Mouse (Mus musculus) MEL (cell line): ENCODE data around the gene Polr1e. TPM values are rescaled to one million over a fixed set of nuclear protein-coding genes. Genes with fewer than 3 reads are reported as not detected.

ENCODE experiments used
- DNase-seq: peaks from one replicate; pipeline ENCODE4 v3.0.0; 2011; ENCODE audit warnings: low read depth, low spot score
- H3K27ac ChIP-seq: 2 replicates; pipeline ENCODE4 v1.5.1; 2012; ENCODE audit warnings: low read depth, mild to moderate bottlenecking, control low read depth, low read length, moderate library complexity; ENCODE audit not compliant: control insufficient read depth
- H3K27me3 ChIP-seq, 2 experiments: fragments of 150-350 bp in 1 of 2; sonication (generic) in 1 of 2; 2 replicates each; pipeline ENCODE4 v1.6.1; 2012; ENCODE audit warnings: low read length in 2 of 2, mild to moderate bottlenecking in 2 of 2, improper control_type of control experiment in 1 of 2, moderate library complexity in 1 of 2; ENCODE audit not compliant: insufficient read depth in 2 of 2, control insufficient read depth in 1 of 2
- H3K36me3 ChIP-seq, 2 experiments: 2 replicates each; pipeline ENCODE4 v1.6.1; 2012 to 2014; ENCODE audit warnings: low read length in 2 of 2, improper control_type of control experiment in 1 of 2, inconsistent platforms in 1 of 2, mild to moderate bottlenecking in 1 of 2; ENCODE audit not compliant: insufficient read depth in 2 of 2, control insufficient read depth in 1 of 2
- H3K4me1 ChIP-seq, 2 experiments: fragments of 150-350 bp in 1 of 2; sonication (generic) in 1 of 2; 2 replicates each; pipeline ENCODE4 v1.6.1; 2012; ENCODE audit warnings: low read length in 2 of 2, improper control_type of control experiment in 1 of 2, mild to moderate bottlenecking in 1 of 2; ENCODE audit not compliant: insufficient read depth in 2 of 2, control insufficient read depth in 1 of 2
- H3K4me3 ChIP-seq, 2 experiments: fragments of 150-350 bp in 1 of 2; sonication (generic) in 1 of 2; 2 replicates each; pipeline ENCODE4 v1.5.1; 2012; ENCODE audit warnings: low read depth in 2 of 2, low read length in 2 of 2, mild to moderate bottlenecking in 2 of 2, moderate library complexity in 2 of 2, control low read depth in 1 of 2, improper control_type of control experiment in 1 of 2; ENCODE audit not compliant: control insufficient read depth in 1 of 2, insufficient read depth in 1 of 2
- H3K79me2 ChIP-seq: 2 replicates; pipeline ENCODE4 v1.6.1; 2012; ENCODE audit warnings: mild to moderate bottlenecking, low read length, moderate library complexity; ENCODE audit not compliant: control insufficient read depth, poor library complexity, insufficient read depth
- H3K9ac ChIP-seq: 2 replicates; pipeline ENCODE4 v1.6.1; 2012; ENCODE audit warnings: low read depth, mild to moderate bottlenecking, control low read depth, low read length, moderate library complexity; ENCODE audit not compliant: control insufficient read depth, poor library complexity, severe bottlenecking
- H3K9me3 ChIP-seq: fragments of 150-350 bp; sonication (generic); replicated peaks from 2 replicates; pipeline ENCODE4 v1.6.1; 2012; ENCODE audit warnings: mild to moderate bottlenecking, low read length, improper control_type of control experiment, moderate library complexity; ENCODE audit not compliant: insufficient read depth
- BHLHE40 ChIP-seq: IDR thresholded peaks from 2 replicates; pipeline ENCODE4 v1.6.1; 2012; ENCODE audit warnings: low read depth, mild to moderate bottlenecking, inconsistent platforms, low read length, improper control_type of control experiment, borderline replicate concordance
- CTCF ChIP-seq, 3 experiments: IDR thresholded peaks in 2 of 3; conservative IDR thresholded peaks in 1 of 3; 2 replicates each; pipeline ENCODE4 v1.5.1; 2011 to 2012; ENCODE audit warnings: low read length in 3 of 3, low read depth in 2 of 3, mild to moderate bottlenecking in 2 of 3, improper control_type of control experiment in 1 of 3, inconsistent platforms in 1 of 3, mixed read lengths in 1 of 3, moderate library complexity in 1 of 3; ENCODE audit not compliant: control insufficient read depth in 1 of 3, insufficient read depth in 1 of 3, poor library complexity in 1 of 3, severe bottlenecking in 1 of 3
- ELF1 ChIP-seq: IDR thresholded peaks from 2 replicates; pipeline ENCODE4 v1.6.1; 2014; ENCODE audit warnings: low read depth, mild to moderate bottlenecking, inconsistent platforms, low read length, improper control_type of control experiment, moderate library complexity
- GABPA ChIP-seq: IDR thresholded peaks from 2 replicates; pipeline ENCODE4 v1.6.1; 2012; ENCODE audit warnings: low read depth, mild to moderate bottlenecking, inconsistent platforms, low read length, improper control_type of control experiment, moderate library complexity
- JUND ChIP-seq: IDR thresholded peaks from 2 replicates; pipeline ENCODE4 v1.6.1; 2011; ENCODE audit warnings: low read depth, mild to moderate bottlenecking, improper control_type of control experiment, low read length
- MAFK ChIP-seq: IDR thresholded peaks from 2 replicates; pipeline ENCODE4 v1.6.1; 2011; ENCODE audit warnings: low read depth, mild to moderate bottlenecking, low read length, improper control_type of control experiment, borderline replicate concordance
- MAZ ChIP-seq: IDR thresholded peaks from 2 replicates; pipeline ENCODE4 v1.6.1; 2012; ENCODE audit warnings: low read depth, mild to moderate bottlenecking, inconsistent platforms, low read length, improper control_type of control experiment
- MXI1 ChIP-seq: IDR thresholded peaks from 2 replicates; pipeline ENCODE4 v1.6.1; 2011; ENCODE audit warnings: mild to moderate bottlenecking, low read depth, low read length, improper control_type of control experiment
- MYB ChIP-seq: IDR thresholded peaks from 2 replicates; pipeline ENCODE4 v1.6.1; 2011; ENCODE audit warnings: mild to moderate bottlenecking, low read depth, low read length, improper control_type of control experiment
- MYC ChIP-seq: IDR thresholded peaks from 2 replicates; pipeline ENCODE4 v1.6.1; 2011; ENCODE audit warnings: low read depth, mild to moderate bottlenecking, low read length, improper control_type of control experiment, moderate library complexity
- RCOR1 ChIP-seq: IDR thresholded peaks from 2 replicates; pipeline ENCODE4 v1.6.1; 2012; ENCODE audit warnings: low read depth, mild to moderate bottlenecking, inconsistent platforms, low read length, improper control_type of control experiment
- SIN3A ChIP-seq: IDR thresholded peaks from 2 replicates; pipeline ENCODE4 v1.6.1; 2012; ENCODE audit warnings: low read length, improper control_type of control experiment, inconsistent platforms
- USF2 ChIP-seq, 2 experiments: IDR thresholded peaks; 2 replicates each; pipeline ENCODE4 v1.6.1; 2011 to 2012; ENCODE audit warnings: improper control_type of control experiment in 2 of 2, low read length in 2 of 2, borderline replicate concordance in 1 of 2, inconsistent platforms in 1 of 2, low read depth in 1 of 2, mild to moderate bottlenecking in 1 of 2; ENCODE audit not compliant: insufficient read depth in 1 of 2
- ZMIZ1 ChIP-seq: IDR thresholded peaks from 2 replicates; pipeline ENCODE4 v1.6.1; 2012; ENCODE audit warnings: low read depth, mild to moderate bottlenecking, inconsistent platforms, low read length, improper control_type of control experiment, moderate library complexity
- ZNF384 ChIP-seq: IDR thresholded peaks from 2 replicates; pipeline ENCODE4 v1.6.1; 2012; ENCODE audit warnings: low read depth, mild to moderate bottlenecking, inconsistent platforms, low read length, improper control_type of control experiment
- polyA plus RNA-seq, 2 experiments: library from polyadenylated mRNA; stranded (reverse) in 1 of 2; unstranded in 1 of 2; fragments of >175 nt in 1 of 2; fragments of >200 nt in 1 of 2; gene quantifications; 2 replicates each; pipeline versions ENCODE4 v1.2.1 to v1.2.4; 2012; ENCODE audit warnings: low replicate concordance in 2 of 2, low read depth in 1 of 2; ENCODE audit not compliant: insufficient read length in 2 of 2, insufficient read depth in 1 of 2, missing spikeins in 1 of 2
- total RNA-seq: library from RNA; depleted of rRNA; stranded (reverse); fragments of 300-350 nt; gene quantifications from 2 replicates; pipeline ENCODE4 v1.2.3, GENCODE M21; 2012

Gene Polr1e
- total and polyA plus RNA-seq, 3 experiments = 40.8 to 51.5 TPM; not detected in 1

DNA sequence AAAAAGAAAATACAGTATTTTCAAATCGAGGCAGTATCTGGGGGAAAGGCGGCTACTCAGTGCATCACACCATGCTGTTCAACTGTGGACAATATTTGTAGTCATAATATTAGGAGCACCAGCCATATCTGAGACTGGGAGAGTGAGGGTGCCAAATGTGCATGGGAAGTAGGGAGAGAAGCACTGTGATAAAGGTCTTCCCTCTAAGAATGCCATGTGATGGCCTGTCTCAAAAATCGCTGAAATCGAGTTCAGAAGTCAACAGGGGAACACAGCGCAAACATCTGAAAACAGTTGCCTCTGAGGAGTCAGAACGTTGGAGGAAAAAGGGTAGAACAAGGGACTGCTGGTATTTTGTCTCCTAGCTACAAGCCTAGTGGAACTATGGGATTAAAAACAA lies 18.4 kb upstream of the Polr1e start:
- H3K4me1 ChIP-seq = no peaks in the 10 kb centered on the region
- no peaks in the 10 kb centered on the region for H3K27me3 ChIP-seq
- no peaks in the 10 kb centered on the region for H3K9me3 ChIP-seq
- no peaks in the 10 kb centered on the region for H3K36me3 ChIP-seq
- TF ChIP-seq JUND (no peak), GABPA (no peak), MAZ (no peak), ZNF384 (no peak), USF2 (IDR thresholded peaks at IDR 0.05; ENCODE audit: borderline replicate concordance in 1 of 2, insufficient read depth in 1 of 2, low read depth in 1 of 2, low read length in 2 of 2) (no peak), MAFK (no peak), RCOR1 (no peak)
- TF ChIP-seq, all 39 proteins: peak for 0
- H3K9ac ChIP-seq = no peak overlapping the region
- DNase-seq = no peak
- H3K27ac ChIP-seq = no peak overlapping the region
- H3K4me3 ChIP-seq = no peak overlapping the region
- no peaks in the 10 kb centered on the region; the same call in 1 of the 2 replicates for H3K79me2 ChIP-seq

DNA sequence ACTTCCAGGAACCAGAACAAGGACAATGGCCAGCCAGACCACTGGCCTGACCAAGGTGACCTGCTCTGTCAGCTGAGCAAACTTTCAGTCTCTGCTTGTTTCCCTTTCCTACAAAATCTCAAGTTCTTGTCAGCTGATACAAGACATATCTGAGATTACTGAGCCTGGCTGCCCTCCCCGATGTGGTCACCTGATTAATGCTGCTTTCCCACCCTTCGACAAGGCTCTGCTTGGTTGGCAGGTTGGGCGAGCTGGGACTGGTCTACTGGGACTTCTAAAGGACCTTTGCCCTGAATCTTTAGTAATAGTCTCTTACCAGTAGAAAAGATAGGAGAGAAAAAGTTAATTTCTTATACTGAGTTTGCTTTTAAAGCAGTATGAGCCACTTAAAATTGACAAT lies 12.9 kb upstream of the Polr1e start:
- Histone ChIP-seq H3K9me3 (no peaks in the 10 kb centered on the region), H3K27ac (no peak overlapping the region), H3K27me3 (no peaks in the 10 kb centered on the region), H3K36me3 (peaks cover 0 to 8% of the 10 kb centered on the region in 2 experiments; a peak in 2 of 4 replicates), H3K4me1 (peaks cover 0 to 7% of the 10 kb centered on the region in 2 experiments; a peak in 2 of 4 replicates), H3K4me3 (no peak overlapping the region), H3K9ac (no peak overlapping the region), H3K79me2 (peaks cover 5% of the 10 kb centered on the region)
- TF ChIP-seq ZMIZ1 = no peak
- TF ChIP-seq CTCF (IDR thresholded peaks at IDR 0.05 in 2 of 3, conservative IDR thresholded peaks at IDR 0.05 in 1 of 3; ENCODE audit: control insufficient read depth in 1 of 3, insufficient read depth in 1 of 3, low read depth in 2 of 3, low read length in 3 of 3, poor library complexity in 1 of 3, severe bottlenecking in 1 of 3) = no peak
- no peak for TF ChIP-seq ELF1
- no peak for TF ChIP-seq MYB
- DNase-seq = no peak

DNA sequence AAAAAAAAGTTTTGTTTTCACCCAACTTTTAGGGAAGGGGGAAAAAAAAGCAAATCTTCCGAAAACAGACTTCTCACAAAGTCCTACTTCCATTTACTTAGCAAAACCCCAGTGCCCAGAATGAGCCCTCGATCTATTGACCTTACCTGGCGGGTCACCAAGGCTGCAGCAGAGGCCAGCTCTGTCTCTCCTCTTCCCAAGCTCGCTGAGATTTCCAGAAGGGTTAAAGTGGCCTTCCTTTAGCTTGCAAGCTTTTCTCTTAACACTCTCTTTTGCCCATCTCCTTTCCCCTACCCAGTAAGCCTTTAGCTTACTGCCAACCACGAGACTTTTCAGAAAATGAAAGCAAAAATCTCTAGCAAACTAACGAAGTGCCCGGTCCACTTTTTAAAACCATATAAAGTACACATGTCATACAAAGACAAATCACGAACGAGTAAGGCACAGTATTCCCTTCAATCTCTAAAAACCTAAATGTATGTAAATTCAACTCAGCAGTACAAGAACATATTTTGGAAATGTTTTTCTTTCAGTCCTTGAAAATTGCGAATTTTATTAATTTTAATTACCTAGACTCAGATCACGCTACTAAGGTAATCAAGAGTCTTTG lies 7.5 kb upstream of the Polr1e start:
- H3K4me3 ChIP-seq = peak overlapping the region; percentile 82 to 90
- DNase-seq = peak; percentile 47
- peaks cover 16% of the 10 kb centered on the region for H3K79me2 ChIP-seq
- peaks cover 4 to 17% of the 10 kb centered on the region in 2 experiments; a peak in 3 of 4 replicates for H3K4me1 ChIP-seq
- H3K27me3 ChIP-seq = no peaks in the 10 kb centered on the region
- peak overlapping the region; percentile 83 for H3K9ac ChIP-seq
- H3K27ac ChIP-seq = peak overlapping the region; percentile 76
- peaks cover 0 to 18% of the 10 kb centered on the region in 2 experiments; a peak in 2 of 4 replicates for H3K36me3 ChIP-seq
- peak; percentile 48; the same call in 1 of the 2 replicates for TF ChIP-seq SIN3A
- no peak for TF ChIP-seq BHLHE40
- peak; percentile 64 for TF ChIP-seq MXI1
- 0 out of 2 replicates have a peak, but pooled peaks have one; percentile 52 for TF ChIP-seq MYC
- no peaks in the 10 kb centered on the region for H3K9me3 ChIP-seq
